In the genomic region with DNA sequence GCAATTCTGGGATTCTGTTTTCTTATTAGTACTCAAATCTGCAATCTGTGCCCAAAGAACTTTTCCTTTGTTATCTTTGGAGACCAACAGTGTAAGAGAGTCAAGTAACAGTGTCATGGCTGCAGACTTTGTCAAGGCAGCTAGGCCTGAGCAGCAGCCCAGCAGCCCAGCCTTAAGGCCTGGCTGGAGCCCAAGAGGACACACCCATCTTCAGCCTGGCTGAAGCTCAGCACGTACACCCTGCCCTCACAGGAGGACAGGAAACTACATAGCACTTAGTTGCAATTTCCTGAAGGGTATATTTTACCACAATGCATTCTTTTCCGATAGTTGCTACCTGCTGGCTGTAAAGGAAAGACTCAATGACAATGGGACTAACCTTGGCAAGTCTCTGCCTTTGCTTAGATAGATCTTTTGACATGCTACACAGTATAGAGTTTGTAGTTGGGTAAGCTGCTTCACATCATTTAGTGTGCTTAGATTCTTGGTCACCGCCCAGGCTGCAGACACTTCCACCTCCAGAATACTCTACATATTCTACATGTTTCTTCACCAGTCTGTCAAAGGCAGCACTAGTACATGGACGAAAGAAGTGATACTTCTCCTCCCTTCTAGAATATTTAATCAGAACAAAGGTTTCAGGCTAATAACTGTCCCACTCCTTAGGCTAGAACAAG, we compare ENCODE assay signal across 8 mouse cellular contexts. TPM values are rescaled to one million over a fixed set of nuclear protein-coding genes. Genes with fewer than 3 reads are reported as not detected.
DNase-seq lines count a peak whose midpoint lies in the region; ATAC-seq and TF ChIP-seq lines count a peak whose summit lies in the region.
"Not testable (repeated sequence)": the region's sequence is repeated elsewhere in the genome, so short reads cannot be mapped to it uniquely, and the experiment has no call there.

No protein-coding gene starts in this region.

- not testable (repeated sequence) for H3K36me3 ChIP-seq in heart, postnatal 0 days (replicated peaks; ENCODE audit: control insufficient read depth, insufficient read depth, low read length); liver, embryonic 14.5 days (replicated peaks; ENCODE audit: control insufficient read depth, insufficient read depth, low read depth); lung, postnatal 0 days (ENCODE audit: insufficient read depth, low read length); stomach, embryonic 15.5 days

- ATAC-seq in activated CD4-positive, CD25-positive, alpha-beta regulatory T cell, adult 4 months: peak; percentile 47
- ATAC-seq in granulocyte monocyte progenitor cell, adult 5-6 weeks (replicated peaks; ENCODE audit: poor library complexity, severe bottlenecking): peak; percentile 66
- ATAC-seq in heart, postnatal 0 days (ENCODE audit: insufficient read depth, low read depth): peak; percentile 60
- peak; percentile 50 for ATAC-seq in liver, embryonic 14.5 days (ENCODE audit: insufficient read depth)
- peak; percentile 90 for ATAC-seq in lung, postnatal 0 days
- ATAC-seq in stomach, embryonic 15.5 days (ENCODE audit: insufficient read depth, low FRiP score, low read depth): peak; percentile 88

- not testable (repeated sequence) for DNase-seq in heart, postnatal 0 days (ENCODE audit: low spot score); liver, embryonic 14.5 days (ENCODE audit: low read depth in 3 of 3, low spot score in 3 of 3); lung, postnatal 0 days (ENCODE audit: low spot score)
- peak; percentile 50 for DNase-seq in kidney, adult 11 months
- peak; percentile 42 for DNase-seq in kidney, postnatal 10 days

- not testable (repeated sequence) for H3K9me3 ChIP-seq in heart, postnatal 0 days (replicated peaks; ENCODE audit: control insufficient read depth, low read length); liver, embryonic 14.5 days (ENCODE audit: control insufficient read depth, low read length); lung, postnatal 0 days (ENCODE audit: low read length); stomach, embryonic 15.5 days

- H3K4me3 ChIP-seq in heart, postnatal 0 days (ENCODE audit: low read depth, low read length); liver, embryonic 14.5 days (ENCODE audit: insufficient read depth in 1 of 2, low read depth in 2 of 2, low read length in 2 of 2); lung, postnatal 0 days (ENCODE audit: low read depth, low read length); stomach, embryonic 15.5 days (replicated peaks): not testable (repeated sequence)

- not testable (repeated sequence) for H3K4me2 ChIP-seq in heart, postnatal 0 days (ENCODE audit: low read depth, low read length); liver, embryonic 14.5 days (ENCODE audit: low read depth); lung, postnatal 0 days (replicated peaks; ENCODE audit: low read depth, low read length); stomach, embryonic 15.5 days

- 11% methylated on average over 1 of the region's 4 CpGs for WGBS in heart, postnatal 0 days
- WGBS in liver, embryonic 14.5 days (ENCODE audit: insufficient replicate concordance): 11% methylated on average over 1 of the region's 4 CpGs
- WGBS in lung, postnatal 0 days: no CpG with 5 or more reads among the region's 4 CpGs
- WGBS in stomach, embryonic 15.5 days: 6% methylated on average over 1 of the region's 4 CpGs

- not testable (repeated sequence) for H3K27me3 ChIP-seq in heart, postnatal 0 days (ENCODE audit: control insufficient read depth, insufficient read depth, low read length); liver, embryonic 14.5 days (ENCODE audit: control insufficient read depth, insufficient read depth, low read length); lung, postnatal 0 days (replicated peaks; ENCODE audit: insufficient read depth, low read length); stomach, embryonic 15.5 days (replicated peaks)

- not testable (repeated sequence) for H3K4me1 ChIP-seq in heart, postnatal 0 days (ENCODE audit: control insufficient read depth, insufficient read depth); liver, embryonic 14.5 days (replicated peaks; ENCODE audit: control insufficient read depth in 2 of 2, insufficient read depth in 2 of 2, low read length in 1 of 2); lung, postnatal 0 days (ENCODE audit: insufficient read depth, low read depth, low read length); stomach, embryonic 15.5 days

- not testable (repeated sequence) for H3K27ac ChIP-seq in heart, postnatal 0 days (ENCODE audit: low read depth); liver, embryonic 14.5 days; lung, postnatal 0 days (ENCODE audit: low read length)
- peak overlapping the region; percentile 57; the same call in 1 of the 2 replicates for H3K27ac ChIP-seq in stomach, embryonic 15.5 days

- not testable (repeated sequence) for TF ChIP-seq CTCF in heart, postnatal 0 days (IDR thresholded peaks at IDR 0.05; ENCODE audit: low read depth); liver, embryonic 14.5 days (IDR thresholded peaks at IDR 0.05; ENCODE audit: low read depth); lung, postnatal 0 days (IDR thresholded peaks at IDR 0.05)

- not testable (repeated sequence) for TF ChIP-seq EP300 in heart, postnatal 0 days (IDR thresholded peaks at IDR 0.05; ENCODE audit: low read depth); liver, embryonic 14.5 days (IDR thresholded peaks at IDR 0.05; ENCODE audit: low read depth); lung, postnatal 0 days (IDR thresholded peaks at IDR 0.05)

- H3K9ac ChIP-seq in heart, postnatal 0 days (replicated peaks; ENCODE audit: low read depth, low read length); liver, embryonic 14.5 days (replicated peaks); lung, postnatal 0 days (replicated peaks; ENCODE audit: low read depth); stomach, embryonic 15.5 days: not testable (repeated sequence)

RNA-seq across cellular contexts. Expression of a gene that starts 15.1 kb away (rescaled TPM):
- 100 to 1,000 TPM; 100 to 115 TPM for polyA plus RNA-seq in activated CD4-positive, CD25-positive, alpha-beta regulatory T cell, adult 4 months (2017; shearing (Covaris generic))
- 1.6 and 3.2 TPM in 2 replicates for total RNA-seq in granulocyte monocyte progenitor cell, adult 5-6 weeks (2014; fragmentation: Nextera tagmentation)
- total RNA-seq in granulocyte monocyte progenitor cell, adult 5-6 weeks (2017): 12.3 and 12.8 TPM in 2 replicates
- total RNA-seq in heart, postnatal 0 days (2014; rRNA removed; ENCODE audit: low replicate concordance): 4.4 and 44.3 TPM in 2 replicates
- 2.9 and 3.1 TPM in 2 replicates for polyA plus RNA-seq in heart, postnatal 0 days (2015; fragmentation: Nextera tagmentation; extraction: Ambion mirVana)
- polyA plus RNA-seq in liver, embryonic 14.5 days (2012; rRNA removed): 0.81 and 1.5 TPM in 2 replicates
- 2.7 and 3.7 TPM in 2 replicates for polyA plus RNA-seq in liver, embryonic 14.5 days (2014; fragmentation: Nextera tagmentation; extraction: Ambion mirVana)
- polyA plus RNA-seq in lung, postnatal 0 days (2015; fragmentation: Nextera tagmentation; extraction: Ambion mirVana): 7.5 and 8.0 TPM in 2 replicates
- 10.2 and 11.5 TPM in 2 replicates for polyA plus RNA-seq in stomach, embryonic 15.5 days (2015; fragmentation: Nextera tagmentation; extraction: Ambion mirVana)
